Mouse (Mus musculus) C3H10T1/2 (cell line): Measurements from ENCODE around the gene Tdrd9. TPM values are rescaled to one million over a fixed set of nuclear protein-coding genes. Genes with fewer than 3 reads are reported as not detected.

Source experiments
- polyA plus RNA-seq, 2 experiments: library from polyadenylated mRNA; unstranded; fragments of >200 nt; fragmentation: generic; extraction: Trizol; gene quantifications; one replicate each; pipeline ENCODE4 v1.2.1; 2012; ENCODE audit warnings: missing spikeins in 2 of 2

Tdrd9 gene
- polyA plus RNA-seq: under 1 TPM; 0.01 to 0.05 TPM

DNA sequence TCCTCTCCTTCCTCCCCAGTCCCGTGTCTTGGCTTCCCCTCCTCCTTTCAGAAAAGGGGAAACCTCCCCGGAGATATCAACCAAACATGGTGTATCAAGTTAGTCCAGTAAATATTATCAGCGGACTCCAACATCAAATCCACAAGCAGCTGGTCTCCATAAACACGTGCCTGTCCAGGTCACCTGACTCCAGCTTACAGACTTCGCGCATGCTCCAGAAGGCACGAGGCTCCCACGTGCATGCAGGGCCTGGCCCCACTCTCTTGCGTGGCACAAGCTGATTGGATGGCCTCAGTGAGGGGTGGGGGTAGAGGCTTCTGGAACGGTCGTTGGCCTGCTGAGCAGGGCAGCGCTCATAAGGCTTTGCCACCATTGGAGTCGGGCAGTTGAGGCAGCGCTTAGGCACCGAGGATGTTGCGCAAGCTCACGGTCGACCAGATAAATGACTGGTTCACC lies at the start of gene Tdrd9:
TSS of gene Tdrd9 (plus strand) at position 329 of the 456 bp plus-strand sequence.

DNA sequence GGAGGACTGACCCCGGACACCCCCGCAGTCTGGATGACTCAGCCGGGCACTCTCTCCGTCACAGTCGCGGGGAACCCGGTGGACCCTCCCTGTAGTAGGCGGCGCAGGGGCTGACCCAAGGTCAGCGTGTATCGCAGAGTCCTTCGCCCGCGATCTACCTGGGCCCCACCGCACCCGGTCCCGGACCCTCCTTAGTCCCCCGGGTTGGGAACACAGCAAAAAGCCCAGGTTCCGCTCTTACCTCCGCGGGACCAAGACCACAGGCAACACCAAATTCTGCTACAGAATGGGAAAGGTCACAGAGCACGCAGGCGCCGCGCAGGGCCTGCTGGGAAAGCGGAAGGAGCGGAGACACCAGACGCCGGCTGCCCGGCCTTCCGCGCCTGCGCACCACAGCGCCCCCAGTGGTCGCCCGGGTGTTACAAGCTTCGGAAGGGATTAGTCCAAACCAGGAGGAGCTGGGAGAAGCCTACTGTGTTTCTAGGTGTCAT lies 4.6 kb upstream of the Tdrd9 start, which contains the start of gene Atp5mpl:
TSS of gene Atp5mpl (minus strand) at position 295 of the 491 bp plus-strand sequence.

DNA sequence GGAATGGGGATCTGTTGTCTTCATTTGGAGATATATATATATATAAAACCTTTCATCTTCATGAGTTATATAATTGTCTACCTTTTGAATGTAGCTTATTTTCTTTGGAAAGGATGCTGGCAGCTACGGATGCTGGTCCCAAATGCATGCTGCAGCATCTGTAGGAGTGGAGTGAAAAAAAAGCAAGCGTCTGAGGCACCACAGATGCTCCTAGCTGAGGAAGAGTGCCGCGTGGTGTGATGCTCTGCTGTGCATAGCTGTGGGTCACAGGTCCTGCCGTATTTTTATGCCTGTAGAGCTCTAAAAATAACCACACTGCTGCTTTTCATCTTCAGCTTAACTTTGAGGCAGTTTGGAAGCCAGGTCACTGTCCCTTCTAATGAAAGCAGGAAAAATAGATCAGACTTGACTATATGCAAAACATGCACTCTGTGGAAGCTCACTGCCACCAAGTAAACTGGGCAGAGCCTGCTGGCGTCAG lies 9.6 kb downstream of the Tdrd9 start, which contains the start of gene Rd3l:
TSS of gene Rd3l (minus strand) at position 431 of the 481 bp plus-strand sequence.

DNA sequence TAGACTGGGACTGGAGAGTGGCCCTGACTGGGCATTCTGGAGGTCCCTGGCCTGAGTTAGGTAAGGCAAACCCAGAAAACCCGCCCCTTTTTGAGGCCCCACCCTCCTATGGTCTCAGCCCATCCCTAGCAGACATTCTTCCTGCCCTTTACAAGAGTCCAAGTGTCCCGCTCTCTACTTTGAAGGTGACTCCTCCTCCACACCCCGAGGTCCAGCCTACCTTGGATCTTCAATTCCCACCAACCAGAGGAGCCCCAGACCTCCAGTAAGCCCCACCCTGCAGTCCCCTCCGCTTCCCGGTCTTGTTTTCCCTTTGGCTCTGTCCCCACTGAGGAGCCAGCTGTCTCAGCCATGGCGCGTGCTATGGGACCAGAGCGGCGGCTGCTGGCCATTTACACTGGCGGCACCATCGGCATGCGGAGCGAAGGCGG lies 135.2 kb downstream of the Tdrd9 start, which contains the start of gene Aspg:
TSS of gene Aspg (plus strand) at position 139 of the 431 bp plus-strand sequence.

Other genes starting within 250 kb of the Tdrd9 start
- gene Klc1, start 212.7 kb upstream of the Tdrd9 start, polyA plus RNA-seq: 10 to 100 TPM; 43.6 to 71.2 TPM
- 1 to 10 TPM; 2.7 to 8.2 TPM for gene Xrcc3, start 157.7 kb upstream of the Tdrd9 start, polyA plus RNA-seq
- 10 to 100 TPM; 10.2 to 36.9 TPM for gene Zfyve21, start 157.4 kb upstream of the Tdrd9 start, polyA plus RNA-seq
- gene Ppp1r13b, start 63.4 kb upstream of the Tdrd9 start, polyA plus RNA-seq: 1 to 10 TPM; 1.1 to 6.1 TPM
- gene Atp5mpl, start 4.6 kb upstream of the Tdrd9 start, polyA plus RNA-seq: 100 to 1,000 TPM; 184 to 519 TPM
- gene Rd3l, start 9.8 kb downstream of the Tdrd9 start, polyA plus RNA-seq: not detected
- gene Aspg, start 135.1 kb downstream of the Tdrd9 start, polyA plus RNA-seq: under 1 TPM; 0.06 to 0.11 TPM
- under 1 TPM in 1 of 2 experiments, not detected in 1; 0.04 TPM for gene Kif26a, start 174.6 kb downstream of the Tdrd9 start, polyA plus RNA-seq